Mouse (Mus musculus) bone marrow, adult 2 months (tissue): Measurements from ENCODE around the gene Ube2e3. TPM values are rescaled to one million over a fixed set of nuclear protein-coding genes. Genes with fewer than 3 reads are reported as not detected.

ENCODE experiments used
- H3K27ac ChIP-seq: fragments of 200-500 bp; 2 replicates; pipeline ENCODE4 v1.5.1; 2012; ENCODE audit warnings: low read depth, mild to moderate bottlenecking, control low read depth, inconsistent platforms, low read length; ENCODE audit not compliant: control insufficient read depth, poor library complexity, insufficient read depth
- H3K4me1 ChIP-seq: fragments of 200-500 bp; 2 replicates; pipeline ENCODE4 v1.6.1; 2011; ENCODE audit warnings: low read length; ENCODE audit not compliant: control insufficient read depth, insufficient read depth
- H3K4me3 ChIP-seq: fragments of 200-500 bp; replicated peaks from 2 replicates; pipeline ENCODE3; 2011; ENCODE audit warnings: mild to moderate bottlenecking, low read depth, low read length, control low read depth; ENCODE audit not compliant: control insufficient read depth
- CTCF ChIP-seq: fragments of 200-500 bp; IDR thresholded peaks from 2 replicates; pipeline ENCODE4 v1.5.1; 2011; ENCODE audit warnings: low read length, control low read depth; ENCODE audit not compliant: control insufficient read depth, insufficient read depth
- POLR2A ChIP-seq: fragments of 200-500 bp; IDR thresholded peaks from 2 replicates; pipeline ENCODE4 v1.6.1; 2011; ENCODE audit warnings: low read depth, mild to moderate bottlenecking, control low read depth, low read length, borderline replicate concordance; ENCODE audit not compliant: control insufficient read depth
- WGBS: fragments of 180-500 bp; shearing (Covaris S2); methylation state at CpG from one replicate; pipeline ENCODE4 v1.1.7; 2018; 5-methylcytosine and 5-hydroxymethylcytosine counted together
- polyA plus RNA-seq: library from polyadenylated mRNA; stranded (reverse); fragments of >200 nt; gene quantifications from 2 replicates; pipeline ENCODE4 v1.2.4, GENCODE M21; 2011; ENCODE audit warnings: low replicate concordance; ENCODE audit not compliant: missing spikeins, insufficient read depth, insufficient read length

Gene Ube2e3
- polyA plus RNA-seq, 1 experiment, result 53.7 TPM

GRCm38 (mm10) chr2:78895216-78895615, 27.3 kb downstream of the Ube2e3 start:
- H3K27ac ChIP-seq, result no peak overlapping the region
- no peaks in the 10 kb centered on the region for H3K4me1 ChIP-seq
- TF ChIP-seq POLR2A, result no peak
- no peak for TF ChIP-seq CTCF
- 81% methylated on average over 2 of the region's 2 CpGs for WGBS
- H3K4me3 ChIP-seq, result no peak overlapping the region

DNA sequence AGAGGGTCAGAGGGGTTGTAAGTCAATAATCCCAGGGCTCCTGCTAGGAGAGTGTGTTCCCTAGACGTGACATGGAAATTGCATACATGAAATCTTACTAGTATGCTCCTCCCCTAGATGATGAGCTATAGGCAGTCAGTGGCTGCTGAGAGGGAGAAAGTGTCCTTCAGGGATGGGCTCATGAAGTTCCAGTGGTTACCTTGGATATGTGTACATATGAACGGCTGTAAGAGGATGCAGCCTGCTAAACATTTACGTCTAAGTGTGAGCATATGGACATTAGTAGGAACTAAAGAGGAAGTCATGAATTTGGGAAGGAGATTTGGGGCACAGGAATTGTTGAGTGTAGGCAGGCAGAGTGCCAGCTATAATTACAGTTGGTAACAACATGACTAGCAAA, 38.0 kb downstream of the Ube2e3 start:
- no peak overlapping the region for H3K4me3 ChIP-seq
- H3K4me1 ChIP-seq, result no peaks in the 10 kb centered on the region; the same call in 1 of the 2 replicates
- no peak overlapping the region for H3K27ac ChIP-seq
- 38% methylated on average over 3 of the region's 3 CpGs for WGBS
- TF ChIP-seq CTCF, result no peak
- no peak for TF ChIP-seq POLR2A

DNA sequence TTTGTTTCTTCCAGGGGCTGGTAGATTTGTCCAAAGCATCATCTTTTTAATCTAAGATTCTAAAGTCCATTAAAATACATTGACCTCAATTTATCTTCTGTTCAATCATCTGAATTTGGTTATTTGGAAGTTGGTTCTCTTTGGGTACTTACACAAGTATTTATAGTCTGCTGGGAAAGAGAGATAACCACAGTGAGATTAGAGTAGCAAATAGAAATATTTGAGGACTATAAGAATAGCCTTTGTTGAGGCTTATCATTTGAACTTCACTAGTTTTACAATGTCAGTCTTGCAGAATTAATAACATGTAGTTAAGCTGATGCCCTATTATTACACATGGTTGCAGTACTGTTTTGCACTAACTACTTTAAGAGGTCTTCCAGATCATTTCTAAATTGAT, 43.6 kb downstream of the Ube2e3 start:
- TF ChIP-seq POLR2A (no peak), CTCF (no peak)
- Histone ChIP-seq H3K4me1 (no peaks in the 10 kb centered on the region), H3K4me3 (no peak overlapping the region), H3K27ac (no peak overlapping the region)

DNA sequence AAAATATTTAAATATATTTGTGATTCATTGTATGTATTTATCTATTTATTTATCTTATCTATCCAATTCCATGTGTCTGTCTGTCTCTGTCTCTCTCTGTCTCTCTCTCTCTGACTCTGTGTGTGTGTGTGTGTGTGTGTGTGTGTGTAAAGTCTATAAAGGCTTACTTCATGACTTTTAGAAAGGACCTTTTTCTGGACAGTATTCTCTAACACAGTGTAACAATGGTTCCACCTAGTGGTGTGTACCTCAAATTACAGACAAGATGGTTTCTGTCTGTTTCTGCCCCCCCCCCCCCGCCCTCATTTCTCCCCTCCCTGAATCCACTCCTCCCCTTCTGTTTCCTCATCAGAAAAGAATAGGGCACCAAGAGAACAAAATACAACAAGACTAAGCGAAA, 46.9 kb downstream of the Ube2e3 start:
- Histone ChIP-seq H3K27ac (no peak overlapping the region), H3K4me3 (no peak overlapping the region), H3K4me1 (no peaks in the 10 kb centered on the region)
- no peak for TF ChIP-seq POLR2A
- no peak for TF ChIP-seq CTCF
- 64% methylated on average over 2 of the region's 2 CpGs for WGBS

DNA sequence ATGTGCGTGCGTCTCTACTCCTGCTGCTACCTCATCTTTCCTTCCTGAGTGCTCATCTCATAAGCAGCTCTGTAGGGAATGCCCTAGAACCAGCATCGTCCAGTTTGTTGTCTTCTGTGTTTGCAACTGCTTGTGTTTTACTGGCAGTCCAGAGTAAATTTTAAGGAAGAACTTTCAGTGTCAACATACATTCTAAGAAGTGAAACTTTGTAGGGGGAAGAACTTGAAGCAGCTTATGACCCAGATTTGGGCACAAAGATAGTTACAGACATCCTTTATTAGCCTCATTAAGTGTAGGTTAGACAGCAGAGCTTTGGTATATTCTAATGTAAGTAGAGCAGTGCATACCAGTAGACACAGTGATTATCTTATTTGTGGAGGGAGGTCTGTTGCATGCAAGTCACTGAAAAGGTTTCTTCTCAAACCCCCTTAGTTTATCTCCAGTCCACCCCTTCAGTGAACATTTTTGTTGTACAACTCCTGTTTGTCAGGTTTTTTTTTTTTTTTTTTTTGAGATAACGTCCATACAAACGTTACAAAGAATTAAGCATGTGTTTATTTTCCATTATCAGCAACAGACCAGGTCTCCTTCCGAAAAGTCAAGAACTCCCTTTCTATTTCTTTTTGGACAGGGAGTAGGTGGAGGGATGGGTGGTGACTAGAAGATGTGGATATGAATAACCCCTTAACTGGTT, 55.2 kb downstream of the Ube2e3 start:
- Histone ChIP-seq H3K4me1 (peaks cover 2% of the 10 kb centered on the region; the same call in 1 of the 2 replicates), H3K27ac (no peak overlapping the region), H3K4me3 (no peak overlapping the region)
- TF ChIP-seq POLR2A, result no peak
- TF ChIP-seq CTCF, result no peak
- 72% methylated on average over 6 of the region's 6 CpGs for WGBS

GRCm38 (mm10) chr2:78925807-78926206, 57.9 kb downstream of the Ube2e3 start:
- H3K4me3 ChIP-seq, result no peak overlapping the region
- TF ChIP-seq CTCF, result no peak
- no peak for TF ChIP-seq POLR2A
- WGBS, result 42% methylated on average over 1 of the region's 1 CpGs
- H3K4me1 ChIP-seq, result peaks cover 2% of the 10 kb centered on the region; the same call in 1 of the 2 replicates
- H3K27ac ChIP-seq, result no peak overlapping the region

DNA sequence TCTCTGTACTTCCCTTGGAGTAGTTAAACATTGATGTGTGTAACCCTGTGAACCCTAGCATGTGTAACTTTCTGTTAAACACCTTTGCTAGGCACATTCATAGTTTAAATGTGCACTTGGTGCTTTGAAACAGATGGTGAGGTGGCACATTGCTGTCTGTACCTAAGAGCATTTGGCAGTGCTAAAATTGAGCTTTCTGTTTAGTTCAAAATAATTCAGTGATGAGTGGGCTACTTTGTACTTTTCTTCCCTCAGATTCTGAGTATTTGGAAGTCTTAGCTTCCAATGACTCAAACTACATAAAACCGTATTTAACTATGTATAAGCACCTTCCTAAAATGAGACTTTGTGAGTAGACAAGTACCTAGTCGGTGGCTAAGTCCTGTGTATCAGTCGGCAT, 59.7 kb downstream of the Ube2e3 start:
- no peak overlapping the region for H3K4me3 ChIP-seq
- TF ChIP-seq POLR2A, result no peak
- no peak for TF ChIP-seq CTCF
- H3K4me1 ChIP-seq, result peaks cover 2% of the 10 kb centered on the region; the same call in 1 of the 2 replicates
- WGBS, result 92% methylated on average over 3 of the region's 3 CpGs
- no peak overlapping the region for H3K27ac ChIP-seq

- H3K27ac ChIP-seq, result no peak overlapping the region
- no peaks in the 10 kb centered on the region; the same call in 1 of the 2 replicates for H3K4me1 ChIP-seq
- 88% methylated on average over 5 of the region's 5 CpGs for WGBS
- no peak for TF ChIP-seq POLR2A
- TF ChIP-seq CTCF, result no peak
- H3K4me3 ChIP-seq, result no peak overlapping the region
Measured at GRCm38 (mm10) chr2:78928080-78928479, 60.2 kb downstream of the Ube2e3 start.

DNA sequence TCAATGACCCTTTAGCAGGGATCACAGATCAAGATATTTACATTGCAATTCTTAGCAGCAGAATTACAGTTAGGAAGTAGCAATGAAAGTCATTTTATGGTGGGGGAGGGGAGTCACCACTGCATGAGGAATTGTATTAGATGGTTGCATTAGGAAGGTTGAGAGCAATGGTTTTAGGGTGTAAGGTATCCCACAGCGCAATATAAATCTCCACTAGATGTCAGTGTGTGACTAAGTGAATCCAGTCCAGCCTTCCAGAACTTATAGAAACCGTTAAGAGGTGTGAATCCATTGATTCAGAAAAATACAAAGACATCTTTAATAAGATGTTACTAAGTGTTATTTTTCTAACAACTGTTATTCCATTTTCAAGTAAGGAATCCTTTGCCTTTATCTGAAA, 63.4 kb downstream of the Ube2e3 start:
- WGBS, result 32% methylated on average over 2 of the region's 2 CpGs
- TF ChIP-seq POLR2A, result no peak
- no peak for TF ChIP-seq CTCF
- H3K27ac ChIP-seq, result no peak overlapping the region
- no peaks in the 10 kb centered on the region for H3K4me1 ChIP-seq
- H3K4me3 ChIP-seq, result no peak overlapping the region
